Mouse (Mus musculus) frontal cortex, postnatal 36 days (tissue): ENCODE measurements at regions not wholly inside any gene's neighbourhood (a gene's known extent, or its start where the extent isn't known, plus 50 kb on each side); places are given as distances from the start of the nearest gene placed in this dataset.

ENCODE experiments used
- DNase-seq, 2 experiments: peaks; one replicate each; pipeline ENCODE4 v3.0.0; 2022; ENCODE audit warnings: low spot score in 2 of 2

DNA sequence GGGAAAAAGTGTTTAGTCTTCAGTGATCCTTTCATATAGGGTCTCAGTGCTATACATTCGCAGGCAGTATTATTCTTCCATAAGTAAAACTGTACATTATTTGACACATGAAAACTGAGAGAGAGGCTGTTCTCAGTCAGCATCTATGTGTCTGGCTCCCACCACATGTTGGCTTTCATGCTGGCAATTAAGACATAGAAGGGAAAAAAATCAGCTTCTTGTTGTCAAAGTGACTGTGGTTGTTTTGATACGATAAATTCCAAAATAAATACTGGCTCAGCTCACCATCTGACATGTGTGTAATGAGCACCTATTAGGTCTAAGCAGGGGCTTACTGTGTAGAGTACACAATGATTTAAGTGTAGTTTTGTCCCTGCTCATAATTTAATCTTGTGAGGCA is 251.0 kb upstream of the Hnrnpa3 start:
- DNase-seq, result no peak

DNA sequence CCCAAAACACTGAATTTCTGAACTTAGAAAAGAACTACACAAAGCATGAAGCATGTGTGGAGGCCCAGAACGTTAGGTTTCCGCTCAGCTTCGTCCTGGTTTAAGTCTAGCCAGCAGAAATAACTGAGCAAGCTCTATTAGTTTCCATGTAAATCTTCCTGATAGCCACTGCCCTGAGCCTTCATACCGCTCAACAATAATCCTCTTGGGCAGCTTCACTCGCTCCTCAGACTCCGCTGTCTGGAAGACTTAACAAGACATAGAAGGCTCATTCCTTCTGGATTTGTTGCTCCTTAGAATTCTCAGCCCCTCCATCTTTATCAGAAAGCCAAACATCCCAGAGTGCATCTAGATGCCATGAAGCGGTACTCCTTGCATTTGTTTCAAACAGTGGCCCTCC is 249.3 kb upstream of the Hnrnpa3 start:
- DNase-seq, result no peak

DNA sequence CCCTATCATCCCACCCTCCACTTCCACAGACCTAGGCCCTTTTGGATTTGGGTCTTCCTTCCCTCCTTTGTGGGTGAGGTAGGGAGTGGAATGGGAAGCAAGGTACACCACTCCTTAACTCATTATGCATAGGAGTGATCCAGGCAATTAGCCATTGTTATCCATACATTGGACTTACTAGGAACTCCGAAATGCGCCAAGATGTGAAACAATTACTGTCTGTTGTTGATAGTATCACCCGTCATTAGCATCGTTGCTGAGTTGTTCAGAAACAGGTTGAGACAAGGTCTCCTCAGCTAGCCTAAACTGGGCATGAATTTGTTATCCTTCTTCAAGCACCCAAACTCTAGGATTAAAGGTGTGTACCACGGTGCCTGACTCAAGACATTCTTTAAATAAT is 246.3 kb upstream of the Hnrnpa3 start:
- DNase-seq, result no peak

DNA sequence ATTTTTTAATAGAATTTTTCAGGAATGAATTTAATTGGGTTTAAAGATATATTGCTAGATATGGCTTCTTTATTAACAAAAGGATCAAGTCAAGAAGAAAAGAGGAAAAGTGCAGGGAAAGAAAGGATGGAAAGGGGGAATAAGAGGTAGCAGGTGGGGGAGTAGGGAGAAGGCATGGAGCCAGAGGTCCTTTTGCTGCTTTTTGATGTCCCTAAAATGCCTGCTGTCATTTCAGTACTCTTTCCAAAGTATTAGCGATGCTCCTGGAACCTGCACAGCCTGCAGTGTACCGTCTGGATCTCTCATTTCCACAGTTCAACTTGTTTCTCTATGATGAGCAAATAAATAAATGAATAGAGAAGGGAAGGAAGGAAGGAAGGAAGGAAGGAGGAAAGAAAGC is 240.4 kb upstream of the Hnrnpa3 start:
- no peak for DNase-seq

DNA sequence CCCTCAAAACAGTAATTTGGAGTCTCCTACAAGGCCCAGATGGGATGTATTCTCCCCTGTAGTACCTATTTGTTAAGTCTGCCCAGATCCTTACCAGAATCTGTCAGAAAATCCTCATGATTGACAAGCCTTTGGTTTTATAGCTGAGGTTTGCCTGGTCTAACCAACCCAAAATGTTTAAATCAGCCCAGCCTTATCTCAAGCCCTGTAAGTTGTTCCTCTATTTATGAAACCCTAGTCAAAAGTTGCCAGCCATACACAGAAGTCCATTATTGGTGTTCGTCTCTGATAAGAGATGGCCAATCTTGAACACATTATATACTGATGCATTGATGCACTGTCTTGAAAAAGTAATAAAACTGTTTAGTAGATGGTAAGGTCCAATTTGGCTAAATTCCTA is 239.9 kb upstream of the Hnrnpa3 start:
- DNase-seq, result no peak

DNA sequence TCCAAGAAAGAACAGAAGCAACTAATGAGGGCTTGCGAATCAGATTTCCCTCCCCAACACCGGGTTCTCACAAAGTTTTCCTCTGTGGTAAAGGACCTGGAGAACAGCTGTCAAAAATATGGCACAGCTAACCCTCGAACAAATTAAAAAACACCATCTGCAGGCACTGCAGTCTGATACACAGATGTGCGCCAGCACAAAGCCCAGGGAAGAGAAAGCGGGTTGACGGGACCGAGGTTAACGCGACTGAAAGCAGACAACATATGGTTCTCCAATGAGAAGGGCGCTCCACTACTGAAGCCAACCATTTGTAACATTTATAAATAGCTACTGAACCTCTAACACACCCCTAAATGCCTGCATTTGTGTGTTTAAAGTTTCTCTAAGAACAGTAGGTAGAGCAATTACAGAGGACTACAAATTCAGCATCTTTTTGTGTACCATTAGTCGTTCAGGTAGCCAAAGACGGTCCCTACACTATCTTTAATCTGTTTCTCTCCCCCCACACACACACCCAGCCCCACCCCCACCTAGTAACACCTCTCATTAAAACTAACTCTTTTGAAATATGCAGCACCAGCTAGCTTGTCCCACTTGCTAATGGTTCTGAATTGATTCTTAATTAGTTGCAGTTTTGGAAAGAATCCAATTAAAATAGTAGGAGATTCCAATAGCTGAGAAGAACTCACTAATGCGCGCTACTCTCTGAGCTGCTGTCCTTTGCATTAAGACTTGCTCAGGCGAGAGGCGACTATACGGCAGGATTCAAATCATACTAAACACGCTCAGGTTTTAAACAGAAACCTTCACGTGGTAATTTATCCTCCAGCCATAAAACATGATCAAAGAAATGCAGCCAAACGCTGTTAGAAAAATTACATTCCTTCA is 236.0 kb upstream of the Hnrnpa3 start:
- DNase-seq, result no peak

DNA sequence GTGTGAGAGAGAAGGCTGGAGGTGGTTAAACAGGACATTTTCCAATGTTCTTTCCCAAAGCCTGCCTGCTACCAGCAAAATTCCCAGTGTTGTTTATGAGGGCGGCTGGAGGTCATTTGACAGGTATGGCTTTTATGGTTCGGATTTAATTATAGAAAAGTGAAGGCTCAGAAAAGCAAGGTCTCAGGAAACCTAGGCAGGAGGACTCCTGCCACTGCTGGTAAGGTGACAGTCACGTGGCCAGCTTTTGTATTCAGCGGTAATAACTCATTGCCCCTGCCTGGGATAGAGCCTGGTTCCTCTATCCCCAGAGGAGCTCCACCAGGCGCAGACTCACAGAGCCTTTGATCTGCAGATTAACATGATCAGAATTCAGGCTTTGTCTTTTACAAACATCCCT is 235.2 kb upstream of the Hnrnpa3 start:
- no peak for DNase-seq

DNA sequence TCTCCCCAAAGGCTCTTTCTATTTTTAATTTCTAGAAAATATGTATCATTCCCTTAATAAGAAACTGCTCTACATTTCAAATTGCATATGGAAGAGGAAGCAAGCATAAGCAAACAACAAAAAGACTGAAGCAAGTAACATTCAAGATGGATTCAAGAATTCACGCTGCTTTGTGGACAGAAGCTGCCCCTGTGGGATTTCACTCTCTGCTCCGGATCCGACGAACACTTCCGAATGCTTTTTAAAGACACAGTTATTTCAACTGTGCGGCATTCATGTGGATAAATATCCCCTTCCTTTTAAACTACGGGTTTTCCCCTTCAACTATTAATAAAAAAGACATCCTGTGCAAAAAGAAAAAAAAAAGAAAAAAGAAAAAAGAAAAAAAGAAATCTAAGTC is 234.7 kb upstream of the Hnrnpa3 start:
- DNase-seq, result no peak

DNA sequence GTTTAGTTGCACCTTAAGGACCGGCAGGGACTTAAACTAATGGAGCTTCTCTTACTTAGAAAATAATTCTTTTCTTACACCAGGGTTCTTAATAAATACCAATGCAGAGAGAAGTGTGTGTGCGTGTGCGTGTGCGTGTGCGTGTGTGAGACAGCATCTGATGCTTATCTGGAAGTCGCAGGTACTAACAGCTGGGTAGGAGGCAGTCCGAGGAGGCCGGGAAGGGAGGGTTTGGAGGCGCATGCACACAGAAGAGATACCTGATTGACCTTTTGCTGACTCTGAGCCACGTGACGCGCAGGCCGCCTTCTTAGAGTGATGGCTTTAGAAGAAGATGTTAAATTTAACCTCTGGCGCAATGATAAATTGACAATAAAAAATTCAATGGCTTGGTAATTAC is 234.2 kb upstream of the Hnrnpa3 start:
- no peak for DNase-seq

DNA sequence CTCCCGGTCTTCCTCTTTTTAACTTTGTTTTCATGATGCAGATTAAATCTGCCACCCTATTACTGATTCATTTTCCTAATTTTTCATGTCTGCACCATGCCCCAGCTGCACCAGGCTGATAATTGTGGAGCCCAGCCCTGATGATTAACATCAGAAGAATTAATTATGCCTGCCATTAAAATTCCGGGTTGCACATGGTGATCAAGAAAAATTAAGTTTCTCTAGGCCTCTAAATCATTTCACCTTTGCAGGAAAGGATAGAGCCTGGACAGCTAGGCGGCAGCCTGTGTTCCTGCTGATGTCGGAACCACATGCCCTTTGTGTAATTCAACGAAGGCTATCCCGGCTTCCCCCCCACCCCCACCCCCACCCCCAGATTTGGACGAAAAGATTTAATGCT is 233.7 kb upstream of the Hnrnpa3 start:
- no peak for DNase-seq

DNA sequence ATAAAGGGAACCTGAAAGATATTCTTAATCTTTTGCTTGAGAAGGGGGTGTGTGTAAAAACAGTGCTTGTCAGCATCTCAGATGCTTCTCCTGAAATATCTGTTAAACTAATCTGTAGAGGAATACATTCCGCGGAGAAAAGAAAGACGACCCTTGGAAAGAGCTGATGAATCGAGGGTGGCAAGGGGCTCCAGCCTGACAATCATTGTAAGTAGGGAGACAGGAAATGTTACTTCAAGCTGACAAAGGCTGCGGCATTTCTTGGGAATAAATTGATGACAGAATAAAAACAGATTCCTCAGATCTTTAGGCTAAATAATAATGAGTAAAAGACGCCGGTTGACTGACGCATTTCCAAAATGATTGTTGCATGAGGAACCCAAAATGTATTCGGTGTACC is 233.3 kb upstream of the Hnrnpa3 start:
- no peak for DNase-seq

DNA sequence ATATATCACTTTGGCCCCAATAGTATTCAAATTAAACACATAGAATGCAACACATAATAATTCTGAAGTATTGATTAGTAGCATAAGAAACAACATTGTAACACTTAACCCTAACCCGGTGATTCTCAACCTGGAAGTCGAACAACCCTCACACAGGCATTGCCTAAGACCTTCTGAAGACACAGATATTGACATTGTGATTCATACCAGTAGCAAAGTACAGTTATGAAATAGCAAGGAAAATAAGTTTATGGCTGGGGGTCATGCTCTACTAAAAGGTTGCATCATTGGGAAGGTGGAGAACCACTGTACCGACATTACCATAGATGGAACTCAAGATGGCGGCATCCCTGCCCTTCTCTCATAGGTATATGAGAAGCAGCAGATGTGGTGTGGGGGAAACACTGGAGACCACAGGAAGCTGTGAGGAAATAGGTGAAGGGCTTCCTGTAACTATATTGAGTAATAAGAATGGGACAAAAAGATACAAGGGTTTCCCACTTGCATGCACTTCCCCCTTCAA is 231.1 kb upstream of the Hnrnpa3 start:
- no peak for DNase-seq

DNA sequence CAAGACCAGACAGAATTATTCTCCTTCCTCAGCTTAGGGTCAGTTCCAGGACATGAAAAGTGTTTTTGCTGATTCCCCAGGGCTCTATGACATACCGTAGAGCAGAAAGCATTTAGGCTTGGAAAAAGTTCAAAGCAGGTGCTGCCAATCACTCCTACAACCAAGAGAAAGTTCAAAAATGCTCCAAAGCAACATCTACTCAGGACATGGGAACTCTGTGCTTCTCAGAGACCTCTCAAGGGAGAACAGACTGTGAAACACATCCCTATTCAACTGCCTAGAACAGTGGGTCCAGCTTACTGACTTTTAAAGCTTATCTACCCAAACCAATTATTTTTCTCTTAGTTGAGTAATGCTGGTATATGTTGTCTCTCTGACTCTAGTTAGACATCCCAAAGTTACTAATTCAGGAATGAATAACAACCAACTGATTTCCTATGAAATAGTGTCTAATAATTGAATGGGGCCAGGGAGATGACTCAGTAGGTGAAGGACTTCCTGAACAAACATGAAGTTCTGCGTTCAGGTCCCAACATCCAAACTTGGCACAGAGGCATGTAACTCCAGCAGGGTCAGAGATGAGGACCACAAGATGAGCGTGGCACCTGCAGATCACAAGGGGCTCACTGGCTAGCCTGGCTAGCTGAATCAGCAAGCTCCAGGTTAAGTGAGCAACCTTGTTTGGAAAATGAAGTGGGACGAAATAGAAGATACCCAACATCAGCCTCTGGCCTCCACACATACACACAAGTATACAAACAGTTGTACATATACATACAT is 228.7 kb upstream of the Hnrnpa3 start:
- no peak for DNase-seq

DNA sequence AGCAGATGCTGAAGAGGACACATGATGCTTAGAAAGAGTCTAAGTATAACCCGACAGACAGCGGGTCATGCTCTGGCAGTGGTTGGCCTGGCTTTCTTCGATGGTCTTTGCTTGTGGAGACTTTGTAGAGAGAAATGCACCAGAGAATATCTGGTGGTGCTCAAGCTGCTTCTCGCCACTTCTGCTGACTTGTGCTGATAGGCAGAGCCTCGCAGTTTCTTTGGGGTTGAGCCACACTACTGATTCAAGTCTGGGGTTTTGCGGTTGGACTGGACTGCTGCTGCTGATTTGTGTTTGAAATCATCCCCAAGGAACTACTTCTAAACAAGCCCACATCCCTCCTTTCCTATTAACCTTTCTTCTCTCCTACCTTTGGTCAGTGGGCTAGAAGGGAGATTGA is 227.1 kb upstream of the Hnrnpa3 start:
- no peak for DNase-seq

DNA sequence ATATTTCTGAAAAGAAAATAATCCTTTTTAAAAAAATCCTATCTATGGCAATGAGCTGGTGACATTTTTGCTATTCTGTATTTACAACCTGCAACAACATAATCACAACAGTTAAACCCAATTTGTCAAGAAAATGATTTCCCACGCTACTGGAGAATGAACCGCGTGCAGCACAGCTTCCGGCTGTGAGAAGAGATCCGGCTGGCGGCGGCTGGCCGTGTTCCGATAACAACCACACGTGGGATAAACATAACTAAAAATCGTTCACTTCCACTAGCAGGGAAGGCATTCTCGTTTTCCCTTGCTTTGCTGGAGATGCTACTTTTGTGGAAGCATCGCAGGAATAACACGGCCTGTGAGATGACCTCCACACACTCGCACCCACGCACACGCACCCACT is 224.5 kb upstream of the Hnrnpa3 start:
- DNase-seq, result no peak

DNA sequence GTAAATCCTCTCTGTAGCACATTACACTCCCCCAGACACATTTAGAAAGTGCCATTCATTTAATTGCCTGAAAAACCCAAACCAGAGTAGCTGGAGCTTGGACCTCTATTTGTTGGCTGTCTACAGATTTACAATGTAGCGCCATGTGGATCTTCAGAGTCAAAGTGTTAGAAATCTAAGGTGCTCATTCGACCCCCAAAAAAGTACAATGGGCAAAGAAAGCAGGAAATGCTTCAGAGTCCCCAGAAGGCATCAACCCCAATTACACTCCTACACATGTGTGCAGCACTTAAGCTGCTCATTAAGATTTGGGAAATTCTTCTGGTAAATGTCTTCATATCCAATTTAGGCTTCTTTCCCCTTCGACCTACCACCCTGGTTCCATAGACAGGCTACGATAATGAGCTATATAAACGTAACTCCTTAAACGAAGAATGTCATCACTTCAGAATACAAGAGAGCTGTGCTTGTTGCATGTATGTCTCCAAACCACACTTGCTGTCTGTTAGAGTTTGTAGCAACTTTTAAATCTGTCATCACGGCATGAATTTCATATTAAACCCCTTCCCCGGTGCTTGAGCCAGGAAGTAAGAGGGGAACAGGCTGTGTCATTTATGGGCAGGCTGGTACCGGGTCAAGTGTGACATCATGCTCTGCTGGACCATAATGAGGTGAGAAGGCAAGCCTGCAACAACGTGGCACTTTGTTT is 219.4 kb upstream of the Hnrnpa3 start:
- no peak for DNase-seq

DNA sequence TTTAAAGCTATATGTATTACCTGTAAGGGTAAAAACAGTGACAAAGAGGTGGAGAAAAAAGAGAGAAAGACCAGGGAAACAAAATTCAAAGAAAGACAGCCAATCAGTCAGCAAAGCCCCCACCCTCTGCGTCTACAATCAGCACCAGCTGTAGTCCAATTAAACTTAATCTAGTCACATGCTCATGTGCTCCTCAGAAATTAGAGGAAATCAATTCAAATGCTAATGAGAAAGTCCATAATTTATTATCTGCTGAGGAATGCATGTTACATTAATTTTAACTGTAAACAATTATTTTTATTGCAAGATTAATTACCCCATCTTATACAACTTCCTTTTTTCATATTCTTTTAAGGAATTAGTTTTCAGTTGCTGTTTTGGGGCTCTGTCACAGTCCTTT is 216.4 kb upstream of the Hnrnpa3 start:
- no peak for DNase-seq

DNA sequence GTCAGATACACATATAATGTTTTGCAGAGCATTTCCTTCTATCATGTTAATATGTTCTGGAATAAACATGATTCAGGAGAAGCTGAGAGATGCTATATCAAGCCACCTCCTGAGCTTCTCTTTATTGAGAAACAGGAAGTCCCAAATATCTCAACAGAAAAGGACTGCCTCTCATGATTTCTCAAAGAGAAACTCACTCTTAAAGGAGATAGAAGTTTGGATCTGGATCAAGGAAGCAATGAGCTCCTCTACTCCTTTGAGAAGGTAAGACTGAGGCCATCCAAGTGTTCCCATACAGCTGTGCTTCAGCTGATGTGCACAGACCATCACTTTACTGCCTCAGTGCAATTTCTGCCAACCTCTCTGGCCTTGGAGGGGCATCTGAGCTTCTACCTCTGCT is 213.9 kb upstream of the Hnrnpa3 start:
- DNase-seq, result no peak

DNA sequence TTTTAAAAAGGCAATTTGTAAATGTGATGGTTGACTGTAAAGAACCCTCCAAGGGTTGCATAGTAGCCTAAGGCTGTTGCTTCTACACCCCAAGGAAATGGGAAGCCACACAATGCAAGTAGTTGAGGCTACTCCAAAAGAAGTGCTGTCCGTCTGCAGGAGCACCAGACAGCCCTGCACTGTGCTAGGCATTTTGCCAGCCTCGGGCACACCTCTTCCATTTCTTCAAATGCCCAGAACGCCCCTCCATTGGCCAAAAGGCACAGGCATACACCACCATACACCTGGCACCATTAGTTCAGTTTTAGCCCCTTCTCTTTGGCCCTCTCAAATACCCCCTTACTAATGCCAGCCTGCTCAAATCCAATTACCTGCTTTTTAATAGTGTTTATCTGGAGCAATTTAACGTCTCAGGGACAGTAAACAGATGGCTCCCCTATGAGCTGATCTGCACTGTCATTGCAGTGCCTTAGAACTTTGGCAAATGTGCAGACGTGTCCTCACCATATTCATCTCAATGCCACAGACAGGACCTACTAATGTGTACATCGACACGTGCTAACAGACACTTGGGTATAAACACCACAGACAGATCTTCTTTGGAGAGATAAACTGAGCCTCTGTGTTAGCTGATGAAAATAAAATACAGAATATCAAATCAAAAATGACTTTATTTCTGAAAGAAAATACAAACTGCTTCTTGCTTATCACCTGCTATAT is 211.9 kb upstream of the Hnrnpa3 start:
- DNase-seq, result no peak

DNA sequence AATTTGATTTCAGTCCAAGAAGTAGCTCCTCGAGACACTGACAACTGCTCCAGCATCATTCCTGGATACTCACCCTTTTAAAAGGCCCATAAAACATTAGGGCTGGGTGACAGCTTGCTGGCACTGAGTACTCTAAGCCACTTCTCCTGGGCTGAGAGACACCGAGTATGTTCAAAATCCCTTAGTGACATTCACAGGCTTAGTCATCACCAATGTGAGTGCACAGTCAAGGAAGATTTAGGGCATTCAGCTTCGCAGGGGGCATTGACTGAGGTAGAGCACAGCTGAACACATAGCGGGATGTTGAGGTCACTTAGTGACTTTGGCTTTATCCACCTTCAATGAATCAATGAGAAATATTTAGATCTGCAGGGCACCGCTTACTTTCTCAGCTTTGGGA is 210.8 kb upstream of the Hnrnpa3 start:
- no peak for DNase-seq

DNA sequence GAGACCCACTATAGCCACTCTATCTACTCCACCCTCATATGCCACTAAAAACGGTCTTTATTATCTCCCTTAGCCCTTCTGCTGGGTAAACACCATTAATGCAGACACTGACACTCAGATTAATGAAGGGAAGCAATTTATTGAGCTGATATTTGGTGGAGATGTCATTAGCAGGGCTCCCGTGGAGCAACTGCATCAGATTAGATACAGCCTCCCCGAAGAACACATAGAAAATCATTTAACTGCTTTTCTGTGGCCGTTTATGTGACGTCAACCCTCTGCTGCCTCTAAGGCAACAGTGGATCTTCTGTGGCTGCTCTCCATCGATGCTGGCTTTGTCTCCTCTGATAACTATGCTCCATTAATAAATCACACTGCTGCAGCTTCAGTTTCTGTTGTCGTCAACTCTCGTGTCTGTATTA is 207.2 kb upstream of the Hnrnpa3 start:
- no peak for DNase-seq
